Mouse (Mus musculus): ENCODE measurements at regions not wholly inside any gene's neighbourhood (a gene's known extent, or its start where the extent isn't known, plus 50 kb on each side); places are given as distances from the start of the nearest gene placed in this dataset.
A peak's percentile ranks its signal among the peaks of the same experiment; 100 is the strongest.

DNA sequence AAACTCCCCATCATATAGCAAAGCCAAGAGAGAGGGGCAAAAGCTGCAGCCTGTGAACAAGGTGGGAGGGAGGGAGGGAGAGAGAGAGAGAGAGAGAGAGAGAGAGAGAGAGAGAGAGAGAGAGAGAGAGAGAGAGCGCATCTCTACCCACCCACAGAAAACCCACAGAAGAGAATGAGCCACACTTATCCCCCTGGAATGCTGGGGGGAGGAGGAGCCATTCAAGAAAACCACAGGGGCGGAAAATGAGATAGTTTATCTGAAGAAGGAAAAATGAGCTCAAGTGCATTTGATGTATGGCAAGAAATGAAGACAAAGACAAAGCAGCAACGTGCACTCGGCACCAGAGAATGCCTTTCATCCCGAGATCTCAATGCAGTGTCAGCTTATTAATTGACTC, 94.8 kb upstream of the Igfbp7 start:
- peak; percentile 72 for DNase-seq (ENCODE audit: low spot score)
- 37% methylated on average over 5 of the region's 5 CpGs for WGBS
- peaks cover 8% of the 10 kb centered on the region; the same call in 1 of the 2 replicates for H3K4me1 ChIP-seq (ENCODE audit: control insufficient read depth, insufficient read depth, low read length)
- no peak overlapping the region for H3K9ac ChIP-seq (ENCODE audit: low read depth, low read length)
- H3K36me3 ChIP-seq (ENCODE audit: control insufficient read depth, insufficient read depth, low read length), result no peaks in the 10 kb centered on the region
- no peak overlapping the region for H3K4me2 ChIP-seq (ENCODE audit: low read depth, low read length)
- no peak overlapping the region for H3K4me3 ChIP-seq (ENCODE audit: low read depth, low read length)
- no peaks in the 10 kb centered on the region for H3K9me3 ChIP-seq (ENCODE audit: control insufficient read depth, low read length)
- peak; percentile 76 for ATAC-seq (ENCODE audit: low read depth)
- no peaks in the 10 kb centered on the region for H3K27me3 ChIP-seq (replicated peaks; ENCODE audit: control insufficient read depth, insufficient read depth, low read length)
- H3K27ac ChIP-seq (replicated peaks; ENCODE audit: low read depth, low read length), result no peak overlapping the region

DNA sequence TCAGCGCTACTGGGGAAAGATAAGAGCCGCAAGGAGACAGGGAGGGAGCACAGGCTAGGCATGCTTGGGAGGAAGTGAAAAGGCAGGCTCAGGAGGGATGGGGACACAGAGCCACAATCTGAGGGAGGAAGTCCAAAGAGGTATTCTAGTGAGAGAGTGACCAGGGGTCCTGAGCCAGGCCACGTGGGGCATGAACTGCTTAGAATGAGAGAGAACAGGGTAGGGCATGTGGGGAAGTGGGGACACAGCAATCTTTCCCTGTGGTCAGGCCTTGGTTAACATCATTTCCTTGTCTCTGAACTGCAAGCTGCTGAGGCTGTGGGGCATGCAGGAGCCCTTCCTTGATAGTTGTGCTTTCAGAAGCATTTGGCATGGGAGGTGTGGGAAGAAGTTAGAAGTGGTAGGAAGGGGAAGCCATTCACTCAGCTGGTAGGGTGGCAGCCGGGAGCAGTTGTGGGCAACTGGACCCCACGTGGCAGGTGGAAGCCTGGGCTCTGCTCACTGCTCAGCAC, 92.2 kb upstream of the Igfbp7 start:
- H3K9ac ChIP-seq (ENCODE audit: low read depth, low read length), result no peak overlapping the region
- ATAC-seq (ENCODE audit: low read depth) (no peak), DNase-seq (ENCODE audit: low spot score) (no peak)
- no peaks in the 10 kb centered on the region for H3K27me3 ChIP-seq (replicated peaks; ENCODE audit: control insufficient read depth, insufficient read depth, low read length)
- WGBS, result 71% methylated on average over 5 of the region's 5 CpGs
- no peak overlapping the region for H3K4me3 ChIP-seq (ENCODE audit: low read depth, low read length)
- H3K36me3 ChIP-seq (ENCODE audit: control insufficient read depth, insufficient read depth, low read length), result no peaks in the 10 kb centered on the region
- no peak overlapping the region for H3K4me2 ChIP-seq (ENCODE audit: low read depth, low read length)
- H3K9me3 ChIP-seq (ENCODE audit: control insufficient read depth, low read length), result no peaks in the 10 kb centered on the region
- no peak overlapping the region for H3K27ac ChIP-seq (replicated peaks; ENCODE audit: low read depth, low read length)
- peaks cover 8% of the 10 kb centered on the region; the same call in 1 of the 2 replicates for H3K4me1 ChIP-seq (ENCODE audit: control insufficient read depth, insufficient read depth, low read length)

GRCm38 (mm10) chr5:77494601-77495000, 86.8 kb upstream of the Igfbp7 start:
- DNase-seq (ENCODE audit: low spot score) (peak; percentile 38), ATAC-seq (ENCODE audit: low read depth) (no peak)
- Histone ChIP-seq H3K4me3 (ENCODE audit: low read depth, low read length) (no peak overlapping the region), H3K27ac (replicated peaks; ENCODE audit: low read depth, low read length) (no peak overlapping the region), H3K27me3 (replicated peaks; ENCODE audit: control insufficient read depth, insufficient read depth, low read length) (no peaks in the 10 kb centered on the region), H3K9me3 (ENCODE audit: control insufficient read depth, low read length) (no peaks in the 10 kb centered on the region), H3K36me3 (ENCODE audit: control insufficient read depth, insufficient read depth, low read length) (no peaks in the 10 kb centered on the region), H3K4me2 (ENCODE audit: low read depth, low read length) (no peak overlapping the region), H3K9ac (ENCODE audit: low read depth, low read length) (no peak overlapping the region), H3K4me1 (ENCODE audit: control insufficient read depth, insufficient read depth, low read length) (no peaks in the 10 kb centered on the region)
- WGBS, result 57% methylated on average over 1 of the region's 1 CpGs

GRCm38 (mm10) chr5:77488969-77489368, 81.1 kb upstream of the Igfbp7 start:
- DNase-seq (ENCODE audit: low spot score), result peak; percentile 13

DNA sequence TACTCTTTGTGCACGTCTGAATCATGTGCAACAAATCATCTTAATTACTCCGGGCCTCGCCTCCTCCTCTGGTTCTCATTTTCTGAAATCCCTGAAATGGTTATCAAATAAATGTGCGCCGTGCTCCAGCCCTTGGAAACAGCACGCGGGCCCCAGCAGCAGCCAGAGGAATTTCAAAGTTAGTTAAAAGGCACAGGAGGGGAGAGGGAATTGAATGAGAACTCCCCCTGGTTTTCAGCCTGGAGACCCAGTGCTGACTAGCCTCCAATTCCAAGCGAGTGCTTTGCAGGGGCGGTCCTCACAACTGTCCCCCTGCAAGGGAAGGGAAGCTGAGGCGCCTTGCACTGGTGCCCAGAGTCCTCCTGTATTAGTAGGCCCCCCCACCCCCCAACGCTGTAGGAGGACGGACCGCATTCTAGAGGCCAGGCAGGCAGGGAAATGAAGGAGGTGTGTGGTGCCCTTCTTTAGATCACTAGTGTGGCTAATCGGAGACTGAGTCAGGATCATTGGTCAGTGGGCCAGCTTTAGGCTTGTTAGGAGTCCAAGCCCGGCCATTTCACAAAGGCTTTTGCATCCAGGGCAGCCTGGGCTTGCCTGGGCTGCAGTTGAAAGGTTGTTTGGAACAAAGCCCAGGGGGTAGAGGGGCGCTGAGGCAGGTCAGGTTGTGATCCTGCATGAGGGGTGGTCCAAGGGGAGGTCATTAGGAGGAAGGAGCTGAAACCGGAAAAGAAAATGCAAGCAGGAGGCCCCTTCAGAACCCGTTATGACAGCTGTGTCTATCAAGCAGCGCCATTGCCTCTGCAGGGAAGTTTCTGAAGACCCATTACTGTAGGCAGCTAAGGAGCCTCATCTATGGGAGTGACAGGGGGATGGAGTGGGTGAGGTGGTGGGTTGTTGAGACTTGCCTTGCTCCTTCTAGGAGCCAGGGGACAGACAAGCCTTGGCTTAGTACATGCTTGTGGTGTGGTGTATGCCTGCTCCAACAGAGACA, 80.3 kb upstream of the Igfbp7 start:
- H3K27ac ChIP-seq (replicated peaks; ENCODE audit: low read depth, low read length), result peak overlapping the region; percentile 69
- H3K27me3 ChIP-seq (replicated peaks; ENCODE audit: control insufficient read depth, insufficient read depth, low read length), result no peaks in the 10 kb centered on the region
- WGBS, result 12% methylated on average over 16 of the region's 19 CpGs
- peak overlapping the region; percentile 36 for H3K9ac ChIP-seq (ENCODE audit: low read depth, low read length)
- ATAC-seq (ENCODE audit: low read depth) (peak; percentile 73), DNase-seq (ENCODE audit: low spot score) (peak; percentile 79)
- H3K4me3 ChIP-seq (ENCODE audit: low read depth, low read length), result peak overlapping the region; percentile 20
- no peaks in the 10 kb centered on the region for H3K9me3 ChIP-seq (ENCODE audit: control insufficient read depth, low read length)
- H3K36me3 ChIP-seq (ENCODE audit: control insufficient read depth, insufficient read depth, low read length), result no peaks in the 10 kb centered on the region
- H3K4me1 ChIP-seq (ENCODE audit: control insufficient read depth, insufficient read depth, low read length), result peaks cover 18% of the 10 kb centered on the region
- peak overlapping the region; percentile 47 for H3K4me2 ChIP-seq (ENCODE audit: low read depth, low read length)

More at GRCm38 (mm10) chr5:77488969-77489368, 81.1 kb upstream of the Igfbp7 start:
- Histone ChIP-seq H3K27me3 (replicated peaks; ENCODE audit: control insufficient read depth, insufficient read depth, low read length) (no peaks in the 10 kb centered on the region), H3K4me2 (ENCODE audit: low read depth, low read length) (no peak overlapping the region), H3K9ac (ENCODE audit: low read depth, low read length) (no peak overlapping the region), H3K36me3 (ENCODE audit: control insufficient read depth, insufficient read depth, low read length) (no peaks in the 10 kb centered on the region), H3K9me3 (ENCODE audit: control insufficient read depth, low read length) (no peaks in the 10 kb centered on the region), H3K27ac (replicated peaks; ENCODE audit: low read depth, low read length) (no peak overlapping the region), H3K4me3 (ENCODE audit: low read depth, low read length) (no peak overlapping the region), H3K4me1 (ENCODE audit: control insufficient read depth, insufficient read depth, low read length) (peaks cover 18% of the 10 kb centered on the region)
- ATAC-seq (ENCODE audit: low read depth), result no peak
- 41% methylated on average over 5 of the region's 5 CpGs for whole genome bisulfite sequencing

DNA sequence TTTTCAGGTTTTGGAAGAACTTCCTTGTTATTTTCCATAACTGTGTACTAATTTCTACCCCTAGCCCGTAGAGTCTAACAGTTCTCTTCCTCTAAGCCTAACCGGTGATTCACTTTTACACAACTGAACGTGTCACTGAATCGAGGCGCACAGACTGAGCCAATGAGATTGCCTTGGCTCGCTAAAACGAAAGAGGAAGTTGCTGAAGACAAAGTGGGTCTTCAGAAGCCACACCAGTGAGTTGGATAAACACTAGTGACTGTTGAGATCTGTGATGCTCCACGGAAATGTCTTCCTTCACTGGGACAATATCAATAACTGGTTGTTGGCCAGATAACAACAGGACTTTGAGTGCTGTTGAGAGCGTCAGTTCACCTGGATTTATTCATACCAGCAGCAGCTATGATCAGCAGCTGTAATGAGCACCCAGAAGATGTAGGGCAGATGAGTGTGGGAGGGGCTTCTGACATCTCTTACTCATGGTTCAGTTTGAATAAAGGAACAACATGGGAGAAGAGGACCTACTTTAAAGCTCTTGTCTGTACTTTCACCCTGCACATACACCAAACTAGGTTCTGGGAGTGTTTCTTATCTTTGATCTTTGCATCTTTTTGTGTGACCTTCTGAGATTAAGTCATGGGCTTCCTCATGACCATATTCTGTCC, 75.3 kb upstream of the Igfbp7 start:
- H3K4me2 ChIP-seq (ENCODE audit: low read depth, low read length), result no peak overlapping the region
- no peak overlapping the region for H3K27ac ChIP-seq (replicated peaks; ENCODE audit: low read depth, low read length)
- H3K36me3 ChIP-seq (ENCODE audit: control insufficient read depth, insufficient read depth, low read length), result no peaks in the 10 kb centered on the region
- DNase-seq (ENCODE audit: low spot score), result no peak
- H3K4me1 ChIP-seq (ENCODE audit: control insufficient read depth, insufficient read depth, low read length), result peaks cover 10% of the 10 kb centered on the region
- H3K9ac ChIP-seq (ENCODE audit: low read depth, low read length), result no peak overlapping the region
- H3K9me3 ChIP-seq (ENCODE audit: control insufficient read depth, low read length), result no peaks in the 10 kb centered on the region
- no peaks in the 10 kb centered on the region for H3K27me3 ChIP-seq (replicated peaks; ENCODE audit: control insufficient read depth, insufficient read depth, low read length)
- H3K4me3 ChIP-seq (ENCODE audit: low read depth, low read length), result no peak overlapping the region
- WGBS, result 92% methylated on average over 9 of the region's 9 CpGs
- no peak for ATAC-seq (ENCODE audit: low read depth)

GRCm38 (mm10) chr5:77481811-77482210, 74.0 kb upstream of the Igfbp7 start:
- H3K4me3 ChIP-seq (ENCODE audit: low read depth, low read length), result no peak overlapping the region
- H3K27me3 ChIP-seq (replicated peaks; ENCODE audit: control insufficient read depth, insufficient read depth, low read length), result no peaks in the 10 kb centered on the region
- 0 out of 2 replicates have a peak, but pooled peaks cover under 1% of the 10 kb centered on the region for H3K4me1 ChIP-seq (ENCODE audit: control insufficient read depth, insufficient read depth, low read length)
- H3K9me3 ChIP-seq (ENCODE audit: control insufficient read depth, low read length), result no peaks in the 10 kb centered on the region
- ATAC-seq (ENCODE audit: low read depth) (no peak), DNase-seq (ENCODE audit: low spot score) (no peak)
- H3K4me2 ChIP-seq (ENCODE audit: low read depth, low read length), result no peak overlapping the region
- no peak overlapping the region for H3K9ac ChIP-seq (ENCODE audit: low read depth, low read length)
- no peak overlapping the region for H3K27ac ChIP-seq (replicated peaks; ENCODE audit: low read depth, low read length)
- WGBS, result 63% methylated on average over 1 of the region's 1 CpGs
- no peaks in the 10 kb centered on the region for H3K36me3 ChIP-seq (ENCODE audit: control insufficient read depth, insufficient read depth, low read length)

DNA sequence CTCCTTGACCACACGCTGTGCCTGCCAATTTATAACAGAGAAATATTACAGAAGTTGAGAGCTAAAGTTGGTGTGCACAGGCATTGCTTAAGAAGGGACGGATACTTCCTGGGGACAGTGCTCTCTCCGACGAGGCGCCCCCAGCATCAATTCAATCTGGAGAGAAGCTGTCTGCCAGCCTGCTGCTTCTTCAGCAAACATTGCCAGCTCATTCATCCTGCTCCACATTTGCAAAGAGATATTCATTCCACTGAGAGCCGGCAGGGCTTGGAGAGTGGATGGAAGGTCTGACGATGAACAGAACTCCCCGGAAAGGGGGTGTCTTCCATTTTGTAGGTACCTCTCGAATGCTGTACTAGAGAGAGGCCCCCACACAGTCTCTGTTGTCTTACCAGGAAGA, 70.0 kb upstream of the Igfbp7 start:
- WGBS, result 76% methylated on average over 9 of the region's 9 CpGs
- Histone ChIP-seq H3K4me3 (ENCODE audit: low read depth, low read length) (no peak overlapping the region), H3K9me3 (ENCODE audit: control insufficient read depth, low read length) (no peaks in the 10 kb centered on the region), H3K27me3 (replicated peaks; ENCODE audit: control insufficient read depth, insufficient read depth, low read length) (no peaks in the 10 kb centered on the region), H3K27ac (replicated peaks; ENCODE audit: low read depth, low read length) (no peak overlapping the region), H3K4me2 (ENCODE audit: low read depth, low read length) (no peak overlapping the region), H3K36me3 (ENCODE audit: control insufficient read depth, insufficient read depth, low read length) (no peaks in the 10 kb centered on the region), H3K4me1 (ENCODE audit: control insufficient read depth, insufficient read depth, low read length) (no peaks in the 10 kb centered on the region), H3K9ac (ENCODE audit: low read depth, low read length) (no peak overlapping the region)
- ATAC-seq (ENCODE audit: low read depth) (no peak), DNase-seq (ENCODE audit: low spot score) (no peak)
